Mouse (Mus musculus): Measurements from ENCODE around the gene H2al2a. TPM values are rescaled to one million over a fixed set of nuclear protein-coding genes. Genes with fewer than 3 reads are reported as not detected.

The H2al2a gene
- polyA plus RNA-seq, 2 experiments: not detected

DNA sequence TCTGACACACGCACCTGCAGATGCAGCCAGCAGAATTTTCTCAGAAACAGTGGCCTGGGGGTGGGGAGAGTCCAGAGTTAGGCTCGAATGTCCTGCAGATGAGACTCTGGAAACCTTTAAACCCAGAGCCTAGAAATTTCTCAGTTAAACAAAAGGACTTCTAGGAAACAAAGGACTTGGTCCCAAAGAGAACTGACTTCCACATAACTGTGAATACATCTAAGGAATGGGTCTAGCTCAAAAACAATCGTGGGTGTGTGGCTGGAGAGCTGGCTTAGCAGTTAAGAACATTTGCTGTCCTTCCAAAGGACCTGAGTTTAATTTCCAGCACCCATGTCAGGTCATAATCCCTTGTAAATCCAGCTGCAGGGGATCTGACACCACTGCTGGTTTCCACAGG lies 18.8 kb upstream of the H2al2a start:
- no peak overlapping the region for H3K4me2 ChIP-seq (ENCODE audit: low read depth)
- no peaks in the 10 kb centered on the region for H3K4me1 ChIP-seq (replicated peaks; ENCODE audit: control insufficient read depth in 2 of 2, insufficient read depth in 2 of 2, low read length in 1 of 2)
- WGBS (ENCODE audit: insufficient replicate concordance): 34% methylated on average over 3 of the region's 3 CpGs
- no peak overlapping the region for H3K27ac ChIP-seq
- DNase-seq (ENCODE audit: low read depth in 3 of 3, low spot score in 3 of 3): no peak
- no peaks in the 10 kb centered on the region for H3K27me3 ChIP-seq (ENCODE audit: control insufficient read depth, insufficient read depth, low read length)
- no peak overlapping the region for H3K9ac ChIP-seq (replicated peaks)
- ATAC-seq (ENCODE audit: insufficient read depth): no peak
- TF ChIP-seq CTCF (IDR thresholded peaks at IDR 0.05; ENCODE audit: low read depth) (no peak), EP300 (IDR thresholded peaks at IDR 0.05; ENCODE audit: low read depth) (no peak)
- no peak overlapping the region for H3K4me3 ChIP-seq (ENCODE audit: insufficient read depth in 1 of 2, low read depth in 2 of 2, low read length in 2 of 2)
- H3K36me3 ChIP-seq (replicated peaks; ENCODE audit: control insufficient read depth, insufficient read depth, low read depth): no peaks in the 10 kb centered on the region
- no peaks in the 10 kb centered on the region for H3K9me3 ChIP-seq (ENCODE audit: control insufficient read depth, low read length)

DNA sequence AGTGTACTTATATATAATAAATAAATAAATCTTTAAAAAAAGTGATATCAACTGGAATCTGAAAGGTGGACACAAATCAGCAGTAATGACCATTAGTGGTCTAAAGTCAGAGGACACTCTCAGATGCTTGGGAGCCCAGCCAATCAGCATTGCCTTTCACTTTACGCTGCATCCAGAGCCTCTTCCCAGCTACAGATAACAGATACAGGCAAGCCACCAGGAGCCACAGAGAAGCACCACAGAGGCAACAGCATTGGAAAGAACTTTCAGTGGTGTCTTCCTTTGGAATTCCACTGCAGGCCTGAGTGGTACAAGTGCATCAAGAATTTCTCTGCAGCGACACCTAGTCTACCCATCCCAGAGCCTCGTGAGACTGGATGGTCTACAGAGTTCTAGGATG lies 16.1 kb upstream of the H2al2a start:
- no peak overlapping the region for H3K4me3 ChIP-seq (ENCODE audit: insufficient read depth in 1 of 2, low read depth in 2 of 2, low read length in 2 of 2)
- H3K9ac ChIP-seq (replicated peaks): no peak overlapping the region
- ATAC-seq (ENCODE audit: insufficient read depth) (no peak), DNase-seq (ENCODE audit: low read depth in 3 of 3, low spot score in 3 of 3) (no peak)
- no peaks in the 10 kb centered on the region for H3K4me1 ChIP-seq (replicated peaks; ENCODE audit: control insufficient read depth in 2 of 2, insufficient read depth in 2 of 2, low read length in 1 of 2)
- H3K27me3 ChIP-seq (ENCODE audit: control insufficient read depth, insufficient read depth, low read length): no peaks in the 10 kb centered on the region
- H3K36me3 ChIP-seq (replicated peaks; ENCODE audit: control insufficient read depth, insufficient read depth, low read depth): no peaks in the 10 kb centered on the region
- H3K27ac ChIP-seq: no peak overlapping the region
- no peak for TF ChIP-seq EP300 (IDR thresholded peaks at IDR 0.05; ENCODE audit: low read depth)
- no peak for TF ChIP-seq CTCF (IDR thresholded peaks at IDR 0.05; ENCODE audit: low read depth)
- no peaks in the 10 kb centered on the region for H3K9me3 ChIP-seq (ENCODE audit: control insufficient read depth, low read length)
- no peak overlapping the region for H3K4me2 ChIP-seq (ENCODE audit: low read depth)
- WGBS (ENCODE audit: insufficient replicate concordance): 70% methylated on average over 3 of the region's 3 CpGs

DNA sequence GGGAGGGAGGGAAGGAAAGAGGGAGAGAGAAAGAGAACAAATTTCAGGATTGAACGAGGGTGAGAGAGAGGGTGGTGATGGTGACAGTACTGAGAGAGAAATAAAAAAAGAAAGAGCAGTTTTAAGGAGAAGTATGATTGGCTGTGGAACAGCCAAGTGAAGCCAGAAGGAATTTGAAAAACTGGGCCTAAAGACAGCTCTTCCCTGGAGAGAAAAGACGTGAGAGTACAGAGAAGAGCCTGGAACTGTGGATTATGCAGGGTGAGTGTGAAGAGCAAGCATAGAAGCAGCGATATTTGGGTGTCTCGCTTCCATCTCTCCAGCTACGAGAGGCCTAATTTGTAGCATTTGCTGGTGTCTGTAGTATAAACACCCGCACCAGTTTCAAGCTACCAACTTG lies 14.5 kb upstream of the H2al2a start:
- no peaks in the 10 kb centered on the region for H3K36me3 ChIP-seq (replicated peaks; ENCODE audit: control insufficient read depth, insufficient read depth, low read depth)
- TF ChIP-seq EP300 (IDR thresholded peaks at IDR 0.05; ENCODE audit: low read depth): no peak
- TF ChIP-seq CTCF (IDR thresholded peaks at IDR 0.05; ENCODE audit: low read depth): no peak

DNA sequence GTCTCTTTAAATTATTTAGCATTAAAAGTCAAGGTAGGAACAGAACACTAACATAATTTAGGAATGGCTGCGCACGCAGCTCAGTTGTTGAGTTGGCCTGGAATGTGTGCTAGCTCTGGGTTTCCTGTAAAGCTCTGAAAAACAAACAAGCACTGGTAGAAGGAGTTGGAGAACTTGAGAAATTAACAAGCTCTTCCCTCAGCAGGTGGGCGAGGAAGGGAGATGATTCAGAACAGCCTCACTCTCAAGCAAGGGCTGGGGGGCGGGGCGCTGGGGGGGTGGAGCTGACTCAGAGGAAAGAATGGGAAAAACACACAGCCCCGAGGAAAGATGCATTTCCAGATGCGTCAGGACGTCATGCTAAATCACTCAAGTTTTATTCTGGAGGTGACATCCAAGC lies 8.4 kb upstream of the H2al2a start:
- no peaks in the 10 kb centered on the region for H3K36me3 ChIP-seq (replicated peaks; ENCODE audit: control insufficient read depth, insufficient read depth, low read depth)
- H3K27me3 ChIP-seq (ENCODE audit: control insufficient read depth, insufficient read depth, low read length): no peaks in the 10 kb centered on the region
- H3K4me1 ChIP-seq (replicated peaks; ENCODE audit: control insufficient read depth in 2 of 2, insufficient read depth in 2 of 2, low read length in 1 of 2): no peaks in the 10 kb centered on the region
- no peaks in the 10 kb centered on the region for H3K9me3 ChIP-seq (ENCODE audit: control insufficient read depth, low read length)
- H3K4me3 ChIP-seq (ENCODE audit: insufficient read depth in 1 of 2, low read depth in 2 of 2, low read length in 2 of 2): no peak overlapping the region
- ATAC-seq (ENCODE audit: insufficient read depth) (no peak), DNase-seq (ENCODE audit: low read depth in 3 of 3, low spot score in 3 of 3) (no peak)
- no peak for TF ChIP-seq CTCF (IDR thresholded peaks at IDR 0.05; ENCODE audit: low read depth)
- TF ChIP-seq EP300 (IDR thresholded peaks at IDR 0.05; ENCODE audit: low read depth): no peak
- WGBS (ENCODE audit: insufficient replicate concordance): 39% methylated on average over 8 of the region's 8 CpGs
- H3K4me2 ChIP-seq (ENCODE audit: low read depth): no peak overlapping the region
- no peak overlapping the region for H3K27ac ChIP-seq
- no peak overlapping the region for H3K9ac ChIP-seq (replicated peaks)

More for the DNA sequence above, 14.5 kb upstream of the H2al2a start:
- DNase-seq (ENCODE audit: low read depth in 3 of 3, low spot score in 3 of 3) (no peak), ATAC-seq (ENCODE audit: insufficient read depth) (no peak)
- no peak overlapping the region for H3K9ac ChIP-seq (replicated peaks)
- no peak overlapping the region for H3K4me2 ChIP-seq (ENCODE audit: low read depth)
- no peaks in the 10 kb centered on the region for H3K27me3 ChIP-seq (ENCODE audit: control insufficient read depth, insufficient read depth, low read length)
- H3K9me3 ChIP-seq (ENCODE audit: control insufficient read depth, low read length): no peaks in the 10 kb centered on the region
- 65% methylated on average over 6 of the region's 6 CpGs for WGBS (ENCODE audit: insufficient replicate concordance)
- H3K27ac ChIP-seq: no peak overlapping the region
- H3K4me1 ChIP-seq (replicated peaks; ENCODE audit: control insufficient read depth in 2 of 2, insufficient read depth in 2 of 2, low read length in 1 of 2): no peaks in the 10 kb centered on the region
- no peak overlapping the region for H3K4me3 ChIP-seq (ENCODE audit: insufficient read depth in 1 of 2, low read depth in 2 of 2, low read length in 2 of 2)

DNA sequence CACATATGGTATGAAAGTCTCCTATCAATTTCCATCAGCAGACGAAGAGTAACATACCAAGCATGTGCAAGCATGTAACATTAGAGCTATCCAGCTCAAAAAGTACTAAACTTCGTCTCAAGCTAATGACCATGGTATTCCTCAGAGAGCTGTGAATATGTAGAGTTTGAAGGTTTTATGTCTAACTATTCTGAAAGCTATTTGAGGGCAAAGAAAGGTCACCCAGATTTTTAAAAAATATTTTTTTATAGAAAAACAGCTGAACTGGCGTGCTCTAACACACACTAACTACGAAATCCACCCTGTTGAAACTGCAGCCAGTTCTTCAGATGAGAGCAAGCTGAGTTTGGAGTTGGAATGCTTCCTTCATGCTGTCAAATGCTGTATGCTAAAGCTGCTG lies 7.5 kb upstream of the H2al2a start:
- no peaks in the 10 kb centered on the region for H3K27me3 ChIP-seq (ENCODE audit: control insufficient read depth, insufficient read depth, low read length)
- no peak overlapping the region for H3K4me3 ChIP-seq (ENCODE audit: insufficient read depth in 1 of 2, low read depth in 2 of 2, low read length in 2 of 2)
- no peak overlapping the region for H3K4me2 ChIP-seq (ENCODE audit: low read depth)
- no peaks in the 10 kb centered on the region for H3K9me3 ChIP-seq (ENCODE audit: control insufficient read depth, low read length)
- ATAC-seq (ENCODE audit: insufficient read depth) (no peak), DNase-seq (ENCODE audit: low read depth in 3 of 3, low spot score in 3 of 3) (no peak)
- WGBS (ENCODE audit: insufficient replicate concordance): 64% methylated on average over 4 of the region's 4 CpGs
- H3K4me1 ChIP-seq (replicated peaks; ENCODE audit: control insufficient read depth in 2 of 2, insufficient read depth in 2 of 2, low read length in 1 of 2): no peaks in the 10 kb centered on the region
- H3K36me3 ChIP-seq (replicated peaks; ENCODE audit: control insufficient read depth, insufficient read depth, low read depth): no peaks in the 10 kb centered on the region
- no peak overlapping the region for H3K9ac ChIP-seq (replicated peaks)
- H3K27ac ChIP-seq: no peak overlapping the region
- no peak for TF ChIP-seq CTCF (IDR thresholded peaks at IDR 0.05; ENCODE audit: low read depth)
- TF ChIP-seq EP300 (IDR thresholded peaks at IDR 0.05; ENCODE audit: low read depth): no peak
